Mouse (Mus musculus): ENCODE results near the gene Dusp1.

DNA sequence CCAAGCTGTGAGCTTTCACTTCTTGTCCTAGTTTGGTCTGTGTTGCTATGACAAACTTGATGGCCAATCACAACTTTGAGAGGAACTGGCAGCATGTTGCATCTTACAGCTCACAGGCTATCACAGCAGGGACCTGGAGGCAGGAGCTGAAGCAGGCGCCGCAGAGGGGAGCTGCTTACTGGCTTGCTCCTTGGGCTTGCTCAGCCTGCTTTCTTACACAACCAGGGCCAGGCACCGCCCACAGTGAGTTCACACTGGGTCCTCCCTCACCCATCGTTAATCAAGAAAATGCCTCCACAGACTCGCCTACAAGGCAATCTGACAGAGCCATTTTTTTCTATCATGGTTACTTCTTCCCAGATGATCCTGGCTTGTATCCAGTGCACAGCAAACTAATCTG lies 74.7 kb downstream of the Dusp1 start:
- TF ChIP-seq CTCF (IDR thresholded peaks at IDR 0.05; ENCODE audit: low read depth, low read length) (no peak), POLR2A (IDR thresholded peaks at IDR 0.05; ENCODE audit: insufficient read depth, low read length) (no peak), EP300 (IDR thresholded peaks at IDR 0.05; ENCODE audit: insufficient read depth, low read depth, low read length) (no peak)

Measured in ES-Bruce4 (cell line).